Comparison of ENCODE assay signal across 8 mouse cellular contexts in genomic region chr12:26487874-26488616, GRCm38 (mm10). TPM values are rescaled to one million over a fixed set of nuclear protein-coding genes. Genes with fewer than 3 reads are reported as not detected.
DNase-seq lines count a peak whose midpoint lies in the region; ATAC-seq and TF ChIP-seq lines count a peak whose summit lies in the region.

No protein-coding gene starts in this region.

- no peak for TF ChIP-seq POLR2A in cerebellum, adult 2 months (IDR thresholded peaks at IDR 0.05; ENCODE audit: borderline replicate concordance, insufficient read depth, low read length)

- no peak overlapping the region for H3K27ac ChIP-seq in cerebellum, adult 2 months (ENCODE audit: insufficient read depth, low read length)
- no peak overlapping the region for H3K27ac ChIP-seq in forebrain, embryonic 14.5 days (ENCODE audit: low read depth, low read length)
- peak overlapping the region; percentile 45 for H3K27ac ChIP-seq in limb, embryonic 13.5 days
- H3K27ac ChIP-seq in neural tube, embryonic 11.5 days (ENCODE audit: low read depth, low read length) = no peak overlapping the region

- no peaks in the 10 kb centered on the region for H3K27me3 ChIP-seq in cerebellum, adult 2 months (ENCODE audit: control insufficient read depth, insufficient read depth, low read length)
- H3K27me3 ChIP-seq in forebrain, embryonic 14.5 days (replicated peaks; ENCODE audit: control insufficient read depth, insufficient read depth, low read length) = no peaks in the 10 kb centered on the region
- no peaks in the 10 kb centered on the region for H3K27me3 ChIP-seq in limb, embryonic 13.5 days
- no peaks in the 10 kb centered on the region for H3K27me3 ChIP-seq in neural tube, embryonic 11.5 days (ENCODE audit: control insufficient read depth, insufficient read depth, low read length)

- no peak overlapping the region for H3K4me3 ChIP-seq in cerebellum, adult 2 months (replicated peaks; ENCODE audit: insufficient read depth, low read depth, low read length)
- no peak overlapping the region for H3K4me3 ChIP-seq in forebrain, embryonic 14.5 days (ENCODE audit: low read depth, low read length)
- H3K4me3 ChIP-seq in limb, embryonic 13.5 days = no peak overlapping the region
- no peak overlapping the region for H3K4me3 ChIP-seq in neural tube, embryonic 11.5 days (ENCODE audit: low read depth, low read length)

- TF ChIP-seq CTCF in cerebellum, adult 2 months (IDR thresholded peaks at IDR 0.05; ENCODE audit: borderline replicate concordance, insufficient read depth, low read depth, low read length) = peak; percentile 36; the same call in 1 of the 2 replicates

- no peaks in the 10 kb centered on the region for H3K9me3 ChIP-seq in forebrain, embryonic 14.5 days (replicated peaks; ENCODE audit: control insufficient read depth, low read length)
- no peaks in the 10 kb centered on the region for H3K9me3 ChIP-seq in limb, embryonic 13.5 days
- H3K9me3 ChIP-seq in neural tube, embryonic 11.5 days (ENCODE audit: control insufficient read depth, low read length) = no peaks in the 10 kb centered on the region

- WGBS in cerebellum, adult 2 months = 39% methylated on average over 14 of the region's 14 CpGs
- WGBS in forebrain, embryonic 14.5 days = 30% methylated on average over 14 of the region's 14 CpGs
- WGBS in limb, embryonic 13.5 days = 43% methylated on average over 14 of the region's 14 CpGs
- 51% methylated on average over 14 of the region's 14 CpGs for WGBS in neural tube, embryonic 11.5 days

- no peak overlapping the region for H3K9ac ChIP-seq in forebrain, embryonic 14.5 days (ENCODE audit: low read length)
- H3K9ac ChIP-seq in limb, embryonic 13.5 days = no peak overlapping the region
- no peak overlapping the region for H3K9ac ChIP-seq in neural tube, embryonic 11.5 days (ENCODE audit: low read length)

- peak; percentile 90 for ATAC-seq in forebrain, embryonic 14.5 days
- ATAC-seq in limb, embryonic 13.5 days (ENCODE audit: low FRiP score, low read depth) = peak; percentile 76
- ATAC-seq in neural tube, embryonic 11.5 days (ENCODE audit: insufficient read depth, low FRiP score, low TSS enrichment) = 0 out of 2 replicates have a peak, but pooled peaks have one; percentile 31
- ATAC-seq in monocyte, adult 5-6 weeks (replicated peaks; ENCODE audit: insufficient number of reproducible peaks, low FRiP score, low TSS enrichment, poor library complexity, severe bottlenecking) = no peak

- peak in 1 of 2 experiments; percentile 24 for DNase-seq in cerebellum, adult 2 months
- DNase-seq in cerebellum, adult 9-11 months = no peak
- peak; percentile 63 for DNase-seq in ZHBTc4 (ENCODE audit: low read depth, low spot score)
- peak; percentile 88 for DNase-seq in forebrain, embryonic 14.5 days (ENCODE audit: low spot score)
- DNase-seq in kidney, adult 9 months = peak; percentile 62
- DNase-seq in neural tube, embryonic 11.5 days (ENCODE audit: low spot score) = peak; percentile 65

- peak overlapping the region; percentile 16; the same call in 1 of the 2 replicates for H3K4me2 ChIP-seq in forebrain, embryonic 14.5 days (ENCODE audit: low read length)
- peak overlapping the region; percentile 33 for H3K4me2 ChIP-seq in limb, embryonic 13.5 days (replicated peaks)
- no peak overlapping the region for H3K4me2 ChIP-seq in neural tube, embryonic 11.5 days (ENCODE audit: low read depth)

- H3K4me1 ChIP-seq in cerebellum, adult 2 months (ENCODE audit: control insufficient read depth, insufficient read depth, low read length) = no peaks in the 10 kb centered on the region
- peaks cover 9% of the 10 kb centered on the region for H3K4me1 ChIP-seq in forebrain, embryonic 14.5 days (ENCODE audit: control insufficient read depth, insufficient read depth, low read length)
- peaks cover 14% of the 10 kb centered on the region for H3K4me1 ChIP-seq in limb, embryonic 13.5 days
- no peaks in the 10 kb centered on the region for H3K4me1 ChIP-seq in neural tube, embryonic 11.5 days (ENCODE audit: control insufficient read depth, insufficient read depth, low read length)

- H3K36me3 ChIP-seq in forebrain, embryonic 14.5 days (ENCODE audit: control insufficient read depth, insufficient read depth, low read length) = no peaks in the 10 kb centered on the region
- no peaks in the 10 kb centered on the region for H3K36me3 ChIP-seq in limb, embryonic 13.5 days
- no peaks in the 10 kb centered on the region for H3K36me3 ChIP-seq in neural tube, embryonic 11.5 days (ENCODE audit: control insufficient read depth, insufficient read depth, low read length)

RNA-seq across cellular contexts. Expression of gene Cmpk2, which starts 19.0 kb away (rescaled TPM):
- polyA plus RNA-seq in cerebellum, adult 2 months (2012; rRNA removed) = 13.2 and 14.0 TPM in 2 replicates
- 11.7 and 11.8 TPM in 2 replicates for polyA plus RNA-seq in forebrain, embryonic 14.5 days (2014; fragmentation: Nextera tagmentation; extraction: Ambion mirVana)
- 7.2 and 8.5 TPM in 2 replicates for polyA plus RNA-seq in limb, embryonic 13.5 days (2015; fragmentation: Nextera tagmentation; extraction: Ambion mirVana)
- polyA plus RNA-seq in neural tube, embryonic 11.5 days (2014; fragmentation: Nextera tagmentation; extraction: Ambion mirVana) = 8.8 and 10.0 TPM in 2 replicates
- total RNA-seq in monocyte, adult 5-6 weeks (2017) = 7.0 to 25.9 TPM (median 14.3 TPM) in 3 replicates

RNA-seq across cellular contexts. Expression of gene Rsad2, which starts 31.8 kb away (rescaled TPM):
- 0.46 and 0.70 TPM in 2 replicates for polyA plus RNA-seq in cerebellum, adult 2 months (2012; rRNA removed)
- polyA plus RNA-seq in forebrain, embryonic 14.5 days (2014; fragmentation: Nextera tagmentation; extraction: Ambion mirVana) = 0.20 and 0.27 TPM in 2 replicates
- polyA plus RNA-seq in limb, embryonic 13.5 days (2015; fragmentation: Nextera tagmentation; extraction: Ambion mirVana) = 1.3 and 1.4 TPM in 2 replicates
- polyA plus RNA-seq in neural tube, embryonic 11.5 days (2014; fragmentation: Nextera tagmentation; extraction: Ambion mirVana) = 0.42 and 1.1 TPM in 2 replicates
- total RNA-seq in monocyte, adult 5-6 weeks (2017) = 5.8 to 27.1 TPM (median 20.9 TPM) in 3 replicates
